Mouse (Mus musculus): ENCODE data around the gene Car10.

Car10 gene

DNA sequence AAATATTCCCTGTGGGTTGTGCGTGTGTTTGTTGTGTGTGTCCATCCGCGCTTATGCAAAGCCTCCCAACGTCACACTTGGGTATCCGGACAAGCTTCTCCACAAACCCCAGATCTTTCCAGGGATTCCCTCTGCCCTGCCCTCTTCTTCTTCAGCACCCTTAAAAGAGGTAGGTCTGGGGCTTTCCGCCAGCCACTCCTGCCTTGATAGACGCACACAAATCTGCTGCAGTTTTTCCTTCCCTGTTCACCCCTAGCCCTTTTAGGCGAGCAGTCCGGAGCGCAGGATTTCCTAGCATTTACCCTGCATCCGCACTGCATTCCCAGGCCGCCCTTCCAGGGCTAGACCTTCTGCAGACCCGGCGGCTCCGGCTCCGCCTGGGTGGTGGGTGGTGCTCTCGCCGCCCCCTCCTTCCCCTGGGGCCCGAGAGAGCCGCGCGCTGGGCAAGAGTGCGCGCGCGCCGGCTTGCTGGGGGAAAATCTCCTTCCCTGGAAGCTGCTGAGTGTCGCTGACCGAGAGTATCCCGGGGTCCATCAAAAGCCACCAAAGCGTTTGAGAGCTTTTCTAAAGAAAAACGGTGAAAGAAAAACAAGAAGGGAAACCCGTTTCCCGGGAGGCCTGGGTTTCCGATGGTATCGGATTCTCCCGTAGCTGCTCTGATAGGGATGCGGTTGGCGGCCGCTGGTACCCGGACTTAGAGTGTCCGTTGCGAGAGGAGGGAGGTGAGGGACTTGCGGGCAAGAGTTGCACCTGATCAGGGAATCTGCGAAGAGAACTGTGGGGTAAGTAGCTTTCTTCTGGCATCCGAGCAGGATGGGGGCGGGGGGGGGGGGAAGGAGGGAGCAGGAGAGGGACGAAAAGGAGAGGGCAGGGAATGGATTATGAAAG, at the start of gene Car10:
Gene Car10 (plus strand): TSS at position 88 of the 888 bp plus-strand sequence.
- no peak for DNase-seq

DNA sequence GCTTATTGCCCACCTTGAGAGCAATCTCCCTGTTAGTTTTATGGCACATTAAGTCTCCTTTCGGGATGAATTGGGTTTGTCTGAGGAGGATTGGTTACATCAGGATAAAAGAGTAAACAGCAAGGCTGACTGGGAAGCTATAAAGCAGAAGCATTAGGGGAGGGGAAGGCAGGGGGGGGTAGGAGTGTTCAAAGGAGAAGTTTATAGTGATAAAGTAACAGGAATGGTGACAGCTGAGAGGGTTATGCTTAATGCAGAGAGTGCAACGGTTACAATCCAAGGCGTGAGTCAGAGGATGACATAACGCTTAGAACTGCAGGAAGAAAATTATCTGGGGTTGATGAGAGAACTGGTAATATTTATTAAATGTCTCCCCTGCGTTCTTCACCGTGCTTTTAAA, 32.8 kb upstream of the Car10 start:
- DNase-seq, result no peak

DNA sequence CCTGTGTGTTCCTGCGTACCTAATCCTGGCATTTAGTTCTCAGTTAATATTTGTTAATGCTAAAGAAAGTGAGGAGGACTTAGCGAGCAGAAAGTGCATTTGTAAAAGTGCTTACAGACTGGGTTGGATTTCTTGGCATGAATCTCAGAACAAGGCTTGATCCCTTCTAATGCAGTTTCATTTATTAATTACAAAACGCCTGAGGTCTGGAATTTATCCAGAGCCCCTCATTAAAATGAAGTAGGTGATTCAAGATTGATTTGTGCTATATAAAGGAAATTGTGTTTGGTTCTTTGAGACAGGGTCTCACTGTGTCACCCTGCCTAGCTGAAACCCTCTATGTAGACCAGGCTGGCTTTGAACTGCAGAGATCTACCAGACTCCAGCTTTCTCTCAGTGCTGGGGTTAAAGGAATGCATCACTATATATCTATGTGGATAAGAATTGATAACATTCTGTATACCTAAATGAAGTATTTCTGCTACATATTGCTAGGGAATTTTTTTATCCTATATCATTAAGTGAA, 32.1 kb upstream of the Car10 start:
- no peak for DNase-seq

DNA sequence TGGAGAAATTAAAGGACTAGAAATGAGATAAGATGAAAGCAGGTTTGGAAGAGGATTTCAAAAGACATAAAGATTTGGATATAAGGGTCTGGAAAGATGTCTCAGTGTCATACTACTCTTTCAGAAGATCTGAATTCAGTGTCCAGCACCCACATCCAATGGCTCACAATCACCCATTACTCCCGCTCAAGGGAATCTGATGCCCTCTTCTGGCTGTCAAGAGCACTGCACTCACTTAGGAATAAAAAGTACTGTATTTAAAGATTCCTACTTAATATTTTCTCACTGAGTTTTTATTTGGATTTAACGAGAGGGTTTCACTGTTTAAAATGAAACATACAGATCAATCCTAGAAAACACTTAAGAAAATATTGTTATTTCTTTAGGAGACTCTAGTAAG, 2.2 kb upstream of the Car10 start:
- DNase-seq, result no peak

DNA sequence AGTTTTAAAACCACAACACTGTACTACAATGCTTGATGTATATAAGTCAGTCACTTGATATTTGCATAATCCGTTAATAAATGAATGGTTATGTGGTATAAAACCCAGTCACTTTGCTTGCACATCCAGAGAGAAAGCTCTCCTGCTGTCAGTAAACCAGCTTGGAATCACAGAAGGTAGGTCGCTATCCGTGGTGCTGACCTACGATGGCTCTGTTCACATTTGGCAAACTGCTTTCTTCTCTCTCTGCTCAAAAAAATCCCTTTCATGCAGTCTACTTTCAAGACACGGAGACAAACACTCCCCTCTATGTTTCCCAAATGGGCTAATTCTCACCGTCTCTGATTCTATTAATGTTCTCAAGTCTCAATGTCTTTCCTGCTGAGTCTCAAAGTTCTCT, 827 bp upstream of the Car10 start:
- no peak for DNase-seq

DNA sequence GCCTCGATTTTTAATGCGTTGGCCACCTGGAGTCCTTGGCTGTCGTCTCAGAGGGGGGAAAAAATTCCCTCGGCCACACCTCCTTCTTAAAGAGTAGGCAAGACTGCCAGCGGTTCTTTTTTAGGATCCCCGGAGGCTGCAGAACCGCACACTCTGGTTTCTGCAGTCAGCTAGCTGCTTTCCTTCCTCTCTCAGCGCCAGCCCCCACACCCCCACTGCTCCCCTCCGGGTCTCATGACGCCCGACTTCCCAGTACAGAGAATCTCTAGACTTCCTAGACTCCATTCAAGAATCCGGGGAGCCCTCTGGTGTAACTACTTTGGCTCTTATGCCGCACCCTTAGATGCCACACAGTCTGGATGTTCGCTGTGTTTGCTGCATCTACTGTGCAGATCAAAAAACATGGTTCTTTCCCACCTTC, 387 bp upstream of the Car10 start:
- DNase-seq, result no peak

DNA sequence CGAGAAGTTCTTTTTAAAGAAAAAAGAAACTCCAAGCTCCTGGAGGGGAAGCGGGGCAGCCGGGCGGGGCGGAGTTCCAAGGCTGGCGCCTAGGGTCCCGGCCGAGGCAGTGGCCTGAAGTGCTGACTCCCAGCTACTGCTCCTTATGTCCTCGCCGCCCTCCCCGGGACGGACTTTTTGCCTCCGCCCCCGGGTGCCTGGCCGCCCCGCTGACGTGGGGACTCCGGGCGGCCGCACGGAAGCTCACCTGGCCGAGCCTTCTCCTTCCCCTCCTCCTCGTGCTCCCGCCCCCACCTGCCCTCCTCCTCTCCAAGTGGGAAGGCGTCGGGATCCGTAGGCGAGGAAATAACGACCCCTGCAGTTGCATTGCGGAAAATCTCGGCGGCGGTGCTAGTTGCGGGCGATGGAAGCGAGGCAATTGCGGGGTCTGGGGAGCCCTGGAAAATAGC, 1.1 kb downstream of the Car10 start:
- DNase-seq, result no peak

DNA sequence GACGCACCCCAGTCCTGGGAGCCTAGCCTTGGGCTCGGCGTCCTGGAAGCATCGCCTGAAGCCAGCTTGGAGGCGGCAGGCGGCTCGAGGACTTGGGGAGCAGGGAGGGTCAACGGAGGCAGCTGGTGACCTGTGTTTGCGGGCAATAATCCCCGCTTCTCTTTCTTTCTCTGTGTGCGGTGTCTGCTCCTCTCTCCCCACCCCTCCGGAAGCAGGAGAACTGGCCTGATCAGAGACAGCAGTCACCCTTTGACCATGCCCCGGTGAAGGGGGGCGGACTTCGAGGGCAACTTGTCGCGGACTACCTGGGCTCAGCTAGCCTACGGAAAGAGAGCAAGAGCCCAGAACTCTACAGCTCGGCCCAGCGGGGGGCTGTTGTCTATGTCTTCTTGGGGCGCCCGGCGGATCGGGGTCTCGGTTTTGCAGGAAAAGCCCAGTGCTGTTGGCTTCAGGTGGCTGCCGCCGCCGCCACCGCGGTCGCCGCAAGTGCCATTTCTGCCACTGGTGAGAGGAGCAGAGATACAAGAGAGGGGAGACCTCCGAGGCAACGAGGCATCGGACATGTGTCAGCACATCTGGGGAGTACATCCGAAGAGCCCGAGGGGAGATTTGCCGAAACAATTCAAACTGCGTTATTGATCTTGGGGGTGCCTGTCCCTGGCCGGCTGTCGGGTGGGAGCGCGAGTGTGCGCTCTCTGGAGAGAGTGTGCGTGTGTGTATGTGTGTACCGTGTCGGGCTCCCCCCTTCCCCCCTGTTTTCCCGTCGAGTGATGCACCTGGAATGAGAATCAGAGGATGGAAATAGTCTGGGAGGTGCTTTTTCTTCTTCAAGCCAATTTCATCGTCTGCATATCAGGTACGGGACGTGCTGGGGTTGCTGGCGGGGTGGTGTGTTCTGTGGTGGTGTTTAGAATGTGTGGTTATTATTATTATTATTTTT, 1.9 kb downstream of the Car10 start:
- no peak for DNase-seq

DNA sequence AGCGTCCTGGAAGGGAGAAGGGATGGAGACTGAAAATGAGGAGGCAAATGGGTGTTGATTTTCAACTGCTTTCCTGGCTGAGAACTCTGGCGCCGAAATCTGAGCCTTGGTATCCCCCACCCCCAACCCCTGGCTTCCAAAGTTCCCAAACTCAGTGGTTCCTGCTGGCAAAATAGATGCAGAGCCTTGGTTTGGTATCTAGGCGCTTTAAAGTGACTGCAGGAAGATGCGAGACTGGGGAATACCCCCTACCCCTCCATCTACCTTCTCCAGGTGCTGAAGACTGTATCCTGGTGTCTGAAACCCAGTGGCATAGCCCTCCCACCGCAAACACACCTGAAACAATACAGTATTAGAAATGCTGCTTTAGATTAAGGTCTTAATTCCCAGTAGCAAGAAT, 2.8 kb downstream of the Car10 start:
- DNase-seq, result no peak

DNA sequence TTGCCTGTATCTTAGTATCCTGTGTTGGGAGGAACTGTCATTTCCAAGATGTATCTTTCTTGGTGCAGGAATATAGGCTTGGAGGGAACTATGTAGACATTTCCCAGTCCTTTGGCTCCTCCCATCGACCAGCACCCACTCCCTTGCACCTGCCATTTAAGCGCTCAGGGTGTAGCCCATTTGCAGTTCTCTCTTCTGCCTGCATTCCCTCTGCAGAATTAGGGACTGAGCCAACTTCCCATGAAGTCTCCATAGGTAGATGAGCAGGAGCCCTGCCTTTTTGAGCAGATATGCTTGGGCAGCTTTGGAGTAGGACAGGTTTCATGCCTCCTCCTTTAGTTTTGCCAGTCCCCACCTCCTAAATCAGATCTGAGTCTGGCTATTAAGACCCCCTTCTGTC, 3.3 kb downstream of the Car10 start:
- DNase-seq, result no peak

DNA sequence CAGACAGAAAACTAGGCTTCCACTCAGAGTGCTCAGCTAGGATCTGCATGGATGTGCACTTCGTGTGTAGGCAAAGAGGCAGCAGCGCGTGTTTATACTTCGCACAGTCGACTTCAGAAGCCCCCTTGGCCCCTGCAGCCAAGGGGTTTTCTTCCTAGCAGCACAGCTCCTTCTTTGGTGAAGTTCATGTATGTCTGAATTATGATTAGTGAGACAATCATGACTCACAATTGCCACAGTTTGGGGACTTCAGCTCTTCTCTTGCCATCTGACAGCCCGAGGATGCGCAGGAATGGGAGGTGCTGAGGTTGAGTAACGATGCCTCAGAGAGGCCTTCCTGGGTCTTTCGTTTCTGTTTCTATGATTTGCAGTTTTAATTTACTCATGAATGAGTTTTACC, 4.5 kb downstream of the Car10 start:
- DNase-seq, result no peak

DNA sequence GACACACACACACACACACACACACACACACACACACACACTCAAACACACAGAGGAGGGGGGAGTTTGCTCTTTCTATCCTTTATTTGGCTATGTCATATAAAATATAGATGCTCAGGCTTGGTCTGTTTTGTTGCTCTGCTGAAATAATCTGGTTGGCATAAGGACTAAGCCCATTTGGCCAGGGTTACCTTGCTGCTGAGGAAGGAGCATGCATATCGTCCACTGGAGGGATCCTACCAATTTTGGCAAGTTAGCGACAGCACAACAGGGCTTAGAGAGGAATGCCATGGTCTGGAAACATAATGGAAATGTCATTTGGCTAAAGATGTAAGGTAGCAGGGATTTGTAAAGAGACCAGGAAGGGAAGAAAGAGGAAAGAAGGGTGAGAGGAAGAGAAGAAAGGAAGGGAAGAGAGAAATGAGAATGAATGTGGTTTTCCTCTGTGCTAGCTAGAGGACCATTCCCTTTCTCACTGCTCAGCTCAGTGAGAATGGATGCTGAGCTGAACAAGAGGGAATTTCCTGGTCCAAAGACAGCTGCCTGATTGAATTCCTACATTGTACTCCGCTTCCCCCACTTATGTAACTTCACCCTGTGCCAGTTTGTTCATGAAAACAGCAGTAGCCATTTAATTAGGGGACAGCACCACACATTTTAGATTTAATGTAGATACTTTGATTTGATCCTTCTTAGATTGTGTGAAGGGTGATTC, 5.4 kb downstream of the Car10 start:
- DNase-seq, result no peak

DNA sequence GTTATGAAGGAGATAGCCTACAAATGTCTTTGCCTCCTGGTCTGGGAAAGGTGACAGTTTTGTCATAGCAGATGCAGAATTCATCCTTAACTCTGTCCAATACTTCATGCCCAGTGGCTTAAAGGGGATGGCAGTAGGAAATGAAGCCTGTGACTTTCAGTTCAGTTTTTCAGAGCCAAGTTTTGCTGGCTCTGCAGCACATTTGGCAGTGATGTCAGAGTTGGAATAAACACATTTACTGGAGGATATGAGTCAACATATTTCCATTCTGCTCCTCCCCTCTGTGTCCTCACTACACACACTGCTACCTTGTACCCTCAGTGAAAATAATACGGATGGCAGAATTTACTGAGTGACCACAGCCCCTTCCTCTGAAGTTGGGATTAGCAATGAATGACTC, 11.6 kb downstream of the Car10 start:
- DNase-seq, result no peak

DNA sequence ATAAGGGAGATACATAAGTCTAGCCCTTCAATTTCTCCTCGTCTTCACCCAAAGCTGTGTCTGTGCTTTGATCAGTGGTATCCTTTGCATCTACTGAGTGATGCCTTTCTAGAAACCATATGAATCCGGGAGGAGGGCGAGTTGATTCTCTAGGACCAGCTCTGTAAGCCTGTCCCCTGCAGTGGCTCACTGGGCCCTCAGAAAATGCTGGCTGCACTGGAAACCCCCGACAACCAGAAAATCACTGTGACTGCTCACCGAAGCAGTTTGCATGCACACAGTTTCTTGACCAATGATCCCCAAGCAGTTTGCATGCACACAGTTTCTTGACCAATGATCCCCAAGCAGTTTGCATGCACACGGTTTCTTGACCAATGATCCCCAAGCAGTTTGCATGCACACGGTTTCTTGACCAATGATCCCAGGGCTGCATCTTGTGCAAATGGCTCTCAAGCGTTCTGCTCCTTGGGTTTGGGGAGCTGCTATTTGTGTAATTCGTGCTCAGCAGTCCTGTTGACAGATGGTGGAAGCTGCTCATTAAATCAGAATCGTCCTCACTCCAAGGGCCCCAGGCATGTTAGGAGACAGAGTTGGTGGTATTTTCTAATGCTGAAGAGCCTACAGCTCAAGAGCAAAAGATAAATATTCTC, 23.1 kb downstream of the Car10 start:
- DNase-seq, result no peak

DNA sequence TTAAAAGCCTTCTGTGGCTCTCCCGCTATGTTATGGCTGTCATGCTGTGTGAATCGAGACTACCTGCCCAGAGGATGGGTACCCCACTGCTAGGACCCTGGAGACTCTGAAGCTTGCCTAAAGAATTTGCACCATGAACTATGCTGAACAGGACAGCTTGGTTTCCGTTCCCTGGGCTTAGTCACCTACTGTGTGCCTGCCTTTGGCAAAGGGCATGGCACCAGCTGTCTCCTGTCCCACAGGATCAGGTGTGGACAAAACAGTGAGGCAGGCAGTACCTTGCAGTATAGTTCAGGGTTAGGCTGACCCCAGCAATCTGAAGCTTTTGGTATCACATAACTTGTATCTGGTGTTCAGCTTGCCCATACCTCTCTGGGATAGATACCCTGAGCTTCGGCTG, 25.9 kb downstream of the Car10 start:
- DNase-seq, result no peak

DNA sequence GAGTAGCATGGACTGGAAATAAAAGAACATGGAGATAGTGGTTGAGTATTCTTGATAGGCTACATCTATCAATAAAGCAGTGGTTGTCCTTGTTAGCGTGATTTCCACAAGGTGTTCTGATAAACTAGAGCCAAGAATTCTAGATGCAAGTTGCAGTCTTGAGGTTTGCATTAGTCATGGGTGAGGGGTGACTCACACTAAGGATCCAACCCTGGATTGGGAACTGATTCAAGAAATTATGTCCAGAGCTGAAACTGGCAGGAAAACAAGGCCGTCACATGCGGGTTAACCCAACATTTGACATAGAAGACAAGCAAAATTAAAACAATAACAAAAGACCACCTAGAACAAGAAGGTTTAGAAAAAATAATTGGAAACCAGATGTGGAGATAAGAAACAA, 28.6 kb downstream of the Car10 start:
- no peak for DNase-seq

DNA sequence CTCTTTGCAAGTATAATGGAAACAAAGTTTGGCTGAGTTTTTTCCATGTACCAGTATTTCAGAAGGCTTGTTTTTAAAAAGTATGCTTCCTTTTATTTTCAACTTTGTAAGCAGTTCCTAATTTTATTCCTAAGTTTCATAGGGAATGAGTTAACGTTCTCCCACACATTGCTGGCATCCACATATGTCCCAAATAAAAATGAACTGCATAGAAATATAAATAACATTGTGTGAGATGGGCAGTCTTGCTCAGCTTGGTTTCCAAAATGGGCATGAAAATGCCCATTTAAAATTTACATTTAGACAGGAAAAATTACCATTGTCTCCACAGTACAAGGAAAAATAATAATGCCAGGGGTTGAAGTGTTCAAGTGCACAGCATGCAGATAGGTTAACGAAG, 30.7 kb downstream of the Car10 start:
- no peak for DNase-seq

DNA sequence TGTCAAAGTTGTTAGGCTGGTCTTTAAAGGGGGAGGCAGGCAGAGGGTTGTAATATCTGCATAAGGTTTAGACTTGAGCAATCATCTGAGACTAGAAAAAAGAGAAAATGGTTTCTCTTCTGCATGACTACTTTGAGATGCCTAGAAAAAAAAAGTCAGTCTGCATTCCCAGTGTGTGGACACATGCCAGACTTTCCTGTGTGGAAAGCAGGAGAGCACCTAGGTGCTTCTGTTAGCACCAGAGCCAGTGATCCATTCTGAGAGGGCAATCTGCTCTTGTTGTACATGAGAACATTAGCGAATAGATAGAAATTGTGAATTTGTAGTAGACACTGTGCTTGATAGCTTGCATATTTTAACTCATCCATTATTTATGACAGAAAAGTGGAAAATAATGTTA, 40.0 kb downstream of the Car10 start:
- DNase-seq, result no peak

DNA sequence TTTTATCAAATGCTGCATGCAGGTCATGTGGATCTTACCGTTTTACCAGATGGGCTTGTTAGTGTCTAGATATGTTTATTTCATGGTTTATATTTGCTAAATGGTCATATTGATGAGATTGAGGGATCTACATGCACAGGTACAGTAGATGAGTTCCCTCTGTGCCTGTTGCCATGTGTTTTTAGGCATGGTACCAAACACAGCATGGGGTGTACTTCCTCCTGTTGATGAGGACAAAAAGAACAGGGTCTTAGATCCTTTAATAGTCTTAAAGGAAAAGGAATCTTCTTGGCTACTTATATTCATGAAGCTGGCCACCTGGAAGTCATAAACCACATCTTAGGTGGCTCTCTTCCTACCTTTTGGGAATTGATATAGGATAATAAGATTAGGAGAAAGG, 43.9 kb downstream of the Car10 start:
- no peak for DNase-seq

DNA sequence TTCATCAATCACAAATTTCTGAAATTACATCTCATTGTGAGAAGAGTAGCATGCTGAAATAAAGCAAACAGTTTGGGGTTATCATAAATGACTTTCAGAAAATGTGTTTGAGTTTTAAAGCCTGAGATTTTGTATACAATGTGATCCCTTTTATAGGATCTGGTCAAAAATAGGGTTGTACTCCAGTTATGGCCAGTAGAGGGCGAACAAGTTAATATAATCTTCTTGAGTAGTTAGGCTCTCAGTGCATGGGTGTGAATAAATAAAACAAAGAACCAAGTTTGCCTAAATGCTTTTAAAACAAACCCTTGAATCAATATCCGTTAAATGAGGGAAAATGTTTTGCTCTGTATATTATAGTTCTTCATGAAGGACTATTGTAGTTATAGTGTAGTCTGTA, 46.7 kb downstream of the Car10 start:
- no peak for DNase-seq

DNA sequence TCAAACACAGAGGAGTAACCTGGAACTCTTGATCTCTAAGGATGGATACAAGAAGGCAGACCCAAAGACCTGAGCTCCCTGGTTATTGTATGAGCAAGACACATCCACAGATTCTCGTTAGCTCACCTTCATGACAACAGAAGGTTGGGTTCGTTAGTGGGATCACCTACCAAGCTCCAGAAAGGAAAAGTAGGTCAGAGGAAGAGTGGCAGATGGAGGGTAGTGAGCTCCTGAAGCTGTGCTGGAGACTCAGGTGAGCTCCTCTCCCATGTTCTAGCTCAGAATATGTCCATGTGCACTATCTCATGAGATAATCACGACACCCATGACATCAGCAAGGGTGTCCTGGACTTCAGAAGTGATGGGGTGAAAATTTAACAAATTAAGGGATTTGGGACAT, 57.1 kb downstream of the Car10 start:
- no peak for DNase-seq

DNA sequence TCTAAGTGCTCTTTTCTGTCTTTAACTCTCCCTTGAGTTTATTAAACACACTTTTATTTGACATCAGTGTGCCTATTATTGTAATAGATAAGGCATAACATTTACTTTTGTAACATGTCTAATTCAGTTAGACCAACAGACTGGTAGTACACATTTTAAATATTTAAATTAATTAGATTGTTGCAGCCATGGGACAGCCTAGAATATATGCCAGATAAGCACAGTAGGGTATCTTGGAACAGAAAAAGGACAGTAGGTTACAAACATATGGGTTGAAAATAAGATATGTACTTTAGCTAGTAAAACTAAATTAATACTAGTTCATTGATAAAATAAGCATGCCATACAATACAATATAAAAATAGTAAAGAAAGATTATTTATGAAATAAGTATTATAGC, 74.6 kb downstream of the Car10 start:
- DNase-seq, result no peak

Data from kidney, adult 11 months (tissue).